Mouse (Mus musculus) stomach, postnatal 0 days (tissue): ENCODE measurements around the gene C9orf72. TPM values are rescaled to one million over a fixed set of nuclear protein-coding genes. Genes with fewer than 3 reads are reported as not detected.
A peak's percentile ranks its signal among the peaks of the same experiment; 100 is the strongest.
"Not testable (repeated sequence)": the region's sequence is repeated elsewhere in the genome, so short reads cannot be mapped to it uniquely, and the experiment has no call there.

Source experiments
- ATAC-seq: fragments of 200-750 bp; cut with Nextera tagmentation; 2 replicates; pipeline ENCODE4 v1.8.0; 2017; ENCODE audit not compliant: low FRiP score, low TSS enrichment
- DNase-seq: peaks from one replicate; pipeline ENCODE4 v3.0.0-alpha.2; 2016; ENCODE audit warnings: low spot score
- H3K27ac ChIP-seq: fragments of 300-500 bp; sonication (generic); replicated peaks from 2 replicates; pipeline ENCODE4 v1.5.1; 2014; ENCODE audit warnings: mild to moderate bottlenecking, control low read depth
- H3K27me3 ChIP-seq: fragments of 300-500 bp; sonication (generic); 2 replicates; pipeline ENCODE4 v1.6.1; 2014; ENCODE audit warnings: low read length; ENCODE audit not compliant: control insufficient read depth, insufficient read depth
- H3K36me3 ChIP-seq: fragments of 300-500 bp; sonication (generic); 2 replicates; pipeline ENCODE4 v1.6.1; 2014; ENCODE audit warnings: low read length, mixed read lengths; ENCODE audit not compliant: control insufficient read depth, insufficient read depth
- H3K4me1 ChIP-seq: fragments of 300-500 bp; sonication (generic); replicated peaks from 2 replicates; pipeline ENCODE4 v1.6.1; 2014; ENCODE audit warnings: antibody characterized with exemption; ENCODE audit not compliant: control insufficient read depth, insufficient read depth
- H3K4me2 ChIP-seq: fragments of 300-500 bp; sonication (generic); replicated peaks from 2 replicates; pipeline ENCODE4 v1.6.1; 2014; ENCODE audit warnings: low read depth, mild to moderate bottlenecking, control low read depth, moderate library complexity
- H3K4me3 ChIP-seq: fragments of 300-500 bp; sonication (generic); 2 replicates; pipeline ENCODE4 v1.5.1; 2014; ENCODE audit warnings: low read depth, low read length, control low read depth
- H3K9ac ChIP-seq: fragments of 300-500 bp; sonication (generic); 2 replicates; pipeline ENCODE4 v1.6.1; 2014; ENCODE audit warnings: mild to moderate bottlenecking, low read length, control low read depth, mixed read lengths
- H3K9me3 ChIP-seq: fragments of 300-500 bp; sonication (generic); 2 replicates; pipeline ENCODE4 v1.6.1; 2016; ENCODE audit warnings: low read length; ENCODE audit not compliant: control insufficient read depth
- CTCF ChIP-seq: IDR thresholded peaks from 2 replicates; pipeline ENCODE4 v1.5.1; 2016; ENCODE audit warnings: antibody characterized with exemption, low read depth, mild to moderate bottlenecking, moderate library complexity
- EP300 ChIP-seq: optimal IDR thresholded peaks from 2 replicates; pipeline ENCODE3; 2016; ENCODE audit warnings: antibody characterized with exemption
- WGBS: fragments of 180-500 bp; shearing (Covaris S2); extraction: QIAGEN DNeasy Blood & Tissue Kit; methylation state at CpG from one replicate; pipeline ENCODE4 v1.1.7; 2014; 5-methylcytosine and 5-hydroxymethylcytosine counted together
- polyA plus RNA-seq: library from polyadenylated mRNA; unstranded; fragments of >200 nt; fragmentation: Nextera tagmentation; extraction: Ambion mirVana; gene quantifications from 2 replicates; pipeline ENCODE4 v1.2.1, GENCODE M21; 2015

The C9orf72 gene
- polyA plus RNA-seq: 7.2 and 7.6 TPM in 2 replicates

GRCm38 (mm10) chr4:35225734-35226495 is at the start of gene C9orf72:
C9orf72 (minus strand) TSS chr4:35226175.
- TF ChIP-seq CTCF (no peak), EP300 (no peak)
- H3K27ac ChIP-seq: peak within 1 kb of the TSS; percentile 79
- peak within 1 kb of the TSS; percentile 89 for H3K4me3 ChIP-seq
- no peaks in the 10 kb centered on the region for H3K27me3 ChIP-seq
- ATAC-seq (peak; percentile 98), DNase-seq (peak; percentile 95)
- 0% methylated on average over 37 of the region's 51 CpGs for WGBS
- peak within 1 kb of the TSS; percentile 89 for H3K4me2 ChIP-seq
- no peaks in the 10 kb centered on the region for H3K36me3 ChIP-seq
- H3K4me1 ChIP-seq: no peaks in the 10 kb centered on the region
- no peaks in the 10 kb centered on the region for H3K9me3 ChIP-seq
- H3K9ac ChIP-seq: peak within 1 kb of the TSS; percentile 84

GRCm38 (mm10) chr4:35259006-35259405 is 33.0 kb upstream of the C9orf72 start:
- Histone ChIP-seq H3K27me3 (no peaks in the 10 kb centered on the region), H3K9me3 (no peaks in the 10 kb centered on the region), H3K36me3 (no peaks in the 10 kb centered on the region), H3K27ac (no peak overlapping the region), H3K4me2 (no peak overlapping the region), H3K4me3 (no peak overlapping the region), H3K4me1 (no peaks in the 10 kb centered on the region), H3K9ac (no peak overlapping the region)
- DNase-seq (no peak), ATAC-seq (no peak)
- 70% methylated on average over 9 of the region's 9 CpGs for WGBS
- TF ChIP-seq EP300 (no peak), CTCF (no peak)

- WGBS: 25% methylated on average over 1 of the region's 1 CpGs
- H3K4me3 ChIP-seq: no peak overlapping the region
- H3K27me3 ChIP-seq: no peaks in the 10 kb centered on the region
- no peaks in the 10 kb centered on the region for H3K36me3 ChIP-seq
- H3K9ac ChIP-seq: no peak overlapping the region
- no peak overlapping the region for H3K4me2 ChIP-seq
- no peak for TF ChIP-seq CTCF
- ATAC-seq: no peak
- H3K27ac ChIP-seq: no peak overlapping the region
- H3K9me3 ChIP-seq: no peaks in the 10 kb centered on the region
- no peaks in the 10 kb centered on the region for H3K4me1 ChIP-seq
- DNase-seq: no peak
Observed at GRCm38 (mm10) chr4:35244023-35244422, 18.0 kb upstream of the C9orf72 start.

GRCm38 (mm10) chr4:35241735-35242134 is 15.8 kb upstream of the C9orf72 start:
- Histone ChIP-seq H3K4me2 (no peak overlapping the region), H3K27ac (no peak overlapping the region), H3K36me3 (no peaks in the 10 kb centered on the region), H3K9ac (no peak overlapping the region), H3K9me3 (no peaks in the 10 kb centered on the region), H3K4me3 (no peak overlapping the region), H3K27me3 (no peaks in the 10 kb centered on the region), H3K4me1 (no peaks in the 10 kb centered on the region)
- ATAC-seq: no peak
- TF ChIP-seq CTCF (no peak), EP300 (no peak)
- 82% methylated on average over 2 of the region's 2 CpGs for WGBS
- DNase-seq: no peak

GRCm38 (mm10) chr4:35238696-35239095 is 12.7 kb upstream of the C9orf72 start:
- DNase-seq: no peak
- no peak overlapping the region for H3K27ac ChIP-seq
- no peak for ATAC-seq
- no peak overlapping the region for H3K9ac ChIP-seq
- WGBS: 79% methylated on average over 4 of the region's 4 CpGs
- no peaks in the 10 kb centered on the region for H3K9me3 ChIP-seq
- no peak overlapping the region for H3K4me2 ChIP-seq
- H3K27me3 ChIP-seq: no peaks in the 10 kb centered on the region
- no peaks in the 10 kb centered on the region for H3K4me1 ChIP-seq
- no peak overlapping the region for H3K4me3 ChIP-seq
- TF ChIP-seq EP300 (no peak), CTCF (no peak)
- H3K36me3 ChIP-seq: no peaks in the 10 kb centered on the region

GRCm38 (mm10) chr4:35238240-35238639 is 12.3 kb upstream of the C9orf72 start:
- not testable (repeated sequence) for DNase-seq, H3K27ac ChIP-seq, H3K36me3 ChIP-seq, H3K4me1 ChIP-seq, H3K4me2 ChIP-seq, ATAC-seq, H3K4me3 ChIP-seq, H3K9ac ChIP-seq, H3K27me3 ChIP-seq, H3K9me3 ChIP-seq
- 67% methylated on average over 3 of the region's 3 CpGs for WGBS
